Mouse (Mus musculus) heart, adult 2 months (tissue): ENCODE measurements around the gene Hs6st2. TPM values are rescaled to one million over a fixed set of nuclear protein-coding genes. Genes with fewer than 3 reads are reported as not detected.

Experiments used
- DNase-seq, 2 experiments: peaks; one replicate each; pipeline ENCODE4 v3.0.0; 2021
- H3K27ac ChIP-seq: fragments of 200-600 bp; 2 replicates; pipeline ENCODE4 v1.8.1; 2022
- H3K27me3 ChIP-seq: fragments of 200-500 bp; 2 replicates; pipeline ENCODE4 v1.6.1; 2012; ENCODE audit warnings: mild to moderate bottlenecking, low read length, inconsistent platforms, mixed read lengths; ENCODE audit not compliant: control insufficient read depth, insufficient read depth
- H3K36me3 ChIP-seq: fragments of 200-500 bp; 2 replicates; pipeline ENCODE4 v1.6.1; 2012; ENCODE audit warnings: low read length, inconsistent platforms; ENCODE audit not compliant: control insufficient read depth, insufficient read depth
- H3K4me1 ChIP-seq: fragments of 200-500 bp; 2 replicates; pipeline ENCODE4 v1.6.1; 2011; ENCODE audit warnings: low read length; ENCODE audit not compliant: control insufficient read depth, insufficient read depth
- H3K4me3 ChIP-seq: fragments of 200-600 bp; 2 replicates; pipeline ENCODE4 v1.8.1; 2022
- H3K79me2 ChIP-seq: fragments of 200-500 bp; replicated peaks from 2 replicates; pipeline ENCODE4 v1.6.1; 2012; ENCODE audit warnings: mild to moderate bottlenecking, inconsistent platforms, low read length, moderate library complexity, mixed read lengths; ENCODE audit not compliant: control insufficient read depth, insufficient read depth
- H3K9ac ChIP-seq: fragments of 200-500 bp; 2 replicates; pipeline ENCODE4 v1.6.1; 2012; ENCODE audit warnings: low read depth, mild to moderate bottlenecking, control low read depth, inconsistent platforms, low read length, mixed read lengths
- CTCF ChIP-seq: fragments of 200-600 bp; IDR thresholded peaks from 2 replicates; pipeline ENCODE4 v1.8.1; 2022; ENCODE audit warnings: antibody characterized with exemption, mild to moderate bottlenecking, moderate library complexity
- EP300 ChIP-seq: fragments of 200-500 bp; IDR thresholded peaks from 2 replicates; pipeline ENCODE4 v1.6.1; 2011; ENCODE audit warnings: low read depth, low read length, control low read depth; ENCODE audit not compliant: insufficient read depth
- POLR2A ChIP-seq: fragments of 200-500 bp; IDR thresholded peaks from 2 replicates; pipeline ENCODE4 v1.6.1; 2011; ENCODE audit warnings: mild to moderate bottlenecking, low read depth, low read length, control low read depth; ENCODE audit not compliant: insufficient read depth
- WGBS: fragments of 180-500 bp; shearing (Covaris S2); methylation state at CpG from one replicate; pipeline ENCODE4 v1.1.7; 2018; 5-methylcytosine and 5-hydroxymethylcytosine counted together
- intact Hi-C: fragments of 180-260 bp; cut with DNase I; formaldehyde crosslinking; loops from one replicate; pipeline ENCODE4 v1.15.1; 2025
- polyA plus RNA-seq: library from polyadenylated mRNA; depleted of rRNA; stranded (reverse); fragments of >200 nt; gene quantifications from 2 replicates; pipeline ENCODE4 v1.2.3, GENCODE M21; 2012
- total RNA-seq, 2 experiments: library from RNA; stranded (reverse); gene quantifications; 2 replicates each; pipeline ENCODE4 v1.2.3; 2021

Hs6st2 gene
- total and polyA plus RNA-seq, 3 experiments: 0.26 to 0.41 (median 0.41) TPM

DNA sequence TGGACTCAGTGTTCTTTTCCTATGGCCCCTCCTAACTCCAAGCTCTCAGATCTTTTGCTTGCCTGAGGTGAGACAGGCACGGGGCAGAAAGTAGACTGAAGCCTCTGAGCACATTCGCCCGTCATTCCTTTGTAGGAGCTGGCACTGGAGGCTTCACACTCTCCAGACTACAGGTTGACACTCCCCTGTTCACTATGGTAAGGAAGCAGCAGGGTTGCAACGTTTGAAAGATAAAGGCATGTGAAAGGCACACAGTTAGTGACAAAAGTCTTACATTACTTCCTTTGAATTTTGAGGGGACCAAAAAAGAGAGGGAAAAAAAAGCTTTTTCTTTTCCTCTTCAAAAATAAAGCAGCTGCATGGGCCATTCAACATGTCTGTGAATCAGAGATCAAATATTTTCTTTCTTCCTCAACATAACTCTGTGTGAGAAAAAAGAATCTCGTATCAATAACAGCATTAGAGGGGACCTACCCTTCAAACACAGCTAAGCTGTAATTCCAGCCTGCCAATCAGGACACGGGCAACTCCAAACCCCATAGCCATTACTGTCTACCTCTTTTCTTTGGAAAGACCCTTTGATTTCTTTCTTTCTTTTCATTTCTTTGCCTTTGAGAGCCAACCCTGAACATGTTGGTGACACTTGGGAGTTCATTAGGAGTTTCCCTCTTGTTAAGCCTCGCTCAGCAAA, 177.7 kb downstream of the Hs6st2 start:
- no peak overlapping the region for H3K4me3 ChIP-seq
- no peaks in the 10 kb centered on the region for H3K79me2 ChIP-seq
- H3K36me3 ChIP-seq: no peaks in the 10 kb centered on the region
- WGBS: 78% methylated on average over 7 of the region's 7 CpGs
- H3K9ac ChIP-seq: no peak overlapping the region
- H3K27me3 ChIP-seq: no peaks in the 10 kb centered on the region
- intact Hi-C loops: no loop called here
- H3K27ac ChIP-seq: no peak overlapping the region
- DNase-seq: no peak
- no peaks in the 10 kb centered on the region; the same call in none of the 2 replicates for H3K4me1 ChIP-seq
- TF ChIP-seq CTCF: no peak
- TF ChIP-seq POLR2A: no peak
- TF ChIP-seq EP300: no peak

DNA sequence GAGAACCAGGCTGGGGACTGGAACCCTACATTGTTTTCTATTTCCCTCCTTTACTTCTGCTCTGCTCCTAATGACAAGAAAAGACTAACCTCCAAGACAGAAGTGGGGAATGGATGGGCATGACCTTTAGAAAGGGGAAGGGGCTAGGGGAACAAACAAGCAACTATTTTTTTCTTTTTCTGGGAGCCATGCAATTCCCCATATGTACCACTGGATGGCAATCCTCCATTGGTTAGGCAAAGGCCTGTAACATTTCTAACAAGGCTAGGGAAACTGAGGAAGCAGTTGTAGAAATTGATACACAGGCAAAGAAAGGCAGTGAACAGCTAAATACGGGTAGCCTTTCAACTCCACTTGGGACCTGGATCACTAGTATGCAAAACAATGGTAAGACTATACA, 183.8 kb downstream of the Hs6st2 start:
- no peaks in the 10 kb centered on the region for H3K4me1 ChIP-seq
- H3K27ac ChIP-seq: no peak overlapping the region
- intact Hi-C loops: loop anchor here (10.0 kb wide), 1 partner anchor 187 kb away; the partner anchor contains the start of gene Hs6st2
- peak; percentile 73 for TF ChIP-seq CTCF
- TF ChIP-seq POLR2A: no peak
- DNase-seq: no peak
- WGBS: 29% methylated on average over 1 of the region's 1 CpGs
- H3K9ac ChIP-seq: no peak overlapping the region
- H3K4me3 ChIP-seq: no peak overlapping the region
- H3K79me2 ChIP-seq: no peaks in the 10 kb centered on the region
- H3K27me3 ChIP-seq: no peaks in the 10 kb centered on the region
- no peaks in the 10 kb centered on the region for H3K36me3 ChIP-seq

DNA sequence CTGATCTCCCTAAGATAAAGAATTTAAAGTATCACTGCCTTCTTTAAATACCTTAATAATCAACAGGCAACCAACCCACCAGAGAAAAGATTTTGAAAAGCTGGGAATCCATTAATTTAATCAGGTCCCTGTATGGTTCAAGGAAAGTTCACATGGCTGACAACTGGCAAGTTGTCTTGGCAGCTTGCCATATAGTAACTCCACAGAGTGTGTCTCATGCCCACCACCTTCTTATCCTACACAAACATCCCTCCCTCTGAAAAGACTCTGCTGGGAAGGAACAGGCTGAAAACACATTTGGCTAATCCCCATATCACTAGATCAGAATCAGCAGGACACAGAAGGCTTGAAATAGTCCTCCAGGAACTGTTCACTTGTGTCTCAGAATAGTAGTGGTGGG, 193.3 kb downstream of the Hs6st2 start:
- Histone ChIP-seq H3K27ac (no peak overlapping the region), H3K79me2 (no peaks in the 10 kb centered on the region), H3K4me3 (no peak overlapping the region), H3K9ac (no peak overlapping the region), H3K4me1 (no peaks in the 10 kb centered on the region), H3K36me3 (no peaks in the 10 kb centered on the region), H3K27me3 (no peaks in the 10 kb centered on the region)
- TF ChIP-seq POLR2A (no peak), EP300 (no peak), CTCF (no peak)
- intact Hi-C loops: no loop called here
- DNase-seq: no peak

DNA sequence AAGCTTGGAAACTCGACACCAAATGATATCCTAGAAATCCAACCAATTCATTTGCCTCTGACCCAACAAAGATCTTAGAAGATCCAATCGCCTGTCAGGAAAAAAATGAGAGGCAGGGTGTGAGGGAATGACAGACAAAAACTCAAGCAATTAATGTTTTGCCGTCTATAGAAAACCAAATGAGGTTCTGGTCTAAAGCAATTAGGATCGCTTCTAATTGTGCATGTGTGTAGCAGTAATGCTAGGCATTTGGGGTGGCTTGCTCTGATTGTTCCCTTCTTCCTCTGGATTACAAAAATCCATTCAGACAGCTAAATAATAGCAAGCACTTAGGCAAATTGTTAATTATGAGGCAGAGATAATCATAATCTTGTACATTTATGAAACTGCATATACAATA, 212.2 kb downstream of the Hs6st2 start:
- no peak for TF ChIP-seq CTCF
- no peak for TF ChIP-seq EP300
- no peak for TF ChIP-seq POLR2A
- intact Hi-C loops: no loop called here
- H3K36me3 ChIP-seq: no peaks in the 10 kb centered on the region
- WGBS: 80% methylated on average over 4 of the region's 4 CpGs
- no peak for DNase-seq
- H3K27ac ChIP-seq: no peak overlapping the region
- H3K79me2 ChIP-seq: no peaks in the 10 kb centered on the region
- no peaks in the 10 kb centered on the region for H3K4me1 ChIP-seq
- H3K27me3 ChIP-seq: no peaks in the 10 kb centered on the region
- H3K4me3 ChIP-seq: no peak overlapping the region
- H3K9ac ChIP-seq: no peak overlapping the region

DNA sequence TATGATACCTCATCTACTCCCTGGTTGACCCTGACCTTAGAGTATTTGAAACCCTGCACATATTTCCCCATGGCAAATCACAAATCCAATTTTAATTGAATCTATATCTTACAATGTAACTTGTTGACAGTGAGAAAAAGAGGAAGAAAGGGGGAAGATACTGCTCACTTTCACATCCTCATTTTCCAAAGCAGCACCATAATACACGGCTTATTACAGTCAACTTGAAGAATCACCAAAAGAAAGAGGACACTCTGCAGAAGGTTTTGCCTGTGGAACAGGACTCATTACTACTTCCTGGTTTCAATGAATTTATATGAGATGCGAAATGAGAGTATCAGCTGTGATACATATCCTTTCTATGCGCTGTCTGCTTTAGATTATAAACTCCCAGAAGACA, 220.2 kb downstream of the Hs6st2 start:
- Histone ChIP-seq H3K27me3 (no peaks in the 10 kb centered on the region), H3K79me2 (no peaks in the 10 kb centered on the region), H3K36me3 (no peaks in the 10 kb centered on the region), H3K9ac (no peak overlapping the region), H3K4me1 (no peaks in the 10 kb centered on the region), H3K27ac (no peak overlapping the region), H3K4me3 (no peak overlapping the region)
- intact Hi-C loops: no loop called here
- 69% methylated on average over 3 of the region's 3 CpGs for WGBS
- TF ChIP-seq CTCF (no peak), EP300 (no peak), POLR2A (no peak)
- no peak for DNase-seq

DNA sequence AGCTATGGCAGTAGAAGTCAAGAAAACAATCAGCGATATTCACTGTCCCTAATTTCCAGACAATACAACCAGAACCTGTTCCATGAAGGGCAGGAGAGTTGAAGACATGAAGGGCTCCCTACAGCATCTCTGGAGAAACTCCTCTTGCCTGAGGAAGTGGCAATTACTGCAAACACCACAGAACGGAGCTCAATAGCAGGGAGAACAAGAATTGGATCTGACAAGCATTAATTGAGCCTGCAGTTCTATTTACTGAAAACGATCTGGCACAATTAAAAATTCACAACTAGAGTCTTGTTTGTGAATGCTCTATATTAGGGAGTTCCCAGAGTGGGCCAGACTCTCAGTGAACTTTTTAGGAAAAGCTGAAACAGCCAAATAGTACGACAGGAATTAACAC, 238.3 kb downstream of the Hs6st2 start:
- H3K4me1 ChIP-seq: no peaks in the 10 kb centered on the region
- WGBS: 78% methylated on average over 4 of the region's 4 CpGs

More for the DNA sequence above, 238.3 kb downstream of the Hs6st2 start:
- intact Hi-C loops: no loop called here
- H3K4me3 ChIP-seq: no peak overlapping the region
- H3K27ac ChIP-seq: no peak overlapping the region
- no peaks in the 10 kb centered on the region for H3K27me3 ChIP-seq
- TF ChIP-seq POLR2A (no peak), EP300 (no peak), CTCF (no peak)
- H3K9ac ChIP-seq: no peak overlapping the region
- H3K79me2 ChIP-seq: no peaks in the 10 kb centered on the region
- DNase-seq: no peak
- H3K36me3 ChIP-seq: no peaks in the 10 kb centered on the region
